Mouse (Mus musculus) limb, embryonic 12.5 days (tissue): ENCODE measurements around the gene Spic. TPM values are rescaled to one million over a fixed set of nuclear protein-coding genes. Genes with fewer than 3 reads are reported as not detected.

ENCODE experiments used
- ATAC-seq: fragments of 200-750 bp; cut with Nextera tagmentation; 2 replicates; pipeline ENCODE4 v1.8.0; 2017; ENCODE audit warnings: low read depth, moderate TSS enrichment; ENCODE audit not compliant: insufficient number of reproducible peaks, insufficient read depth, low FRiP score, low TSS enrichment
- H3K27ac ChIP-seq: fragments of 300-500 bp; sonication (generic); 2 replicates; pipeline ENCODE4 v1.5.1; 2016; ENCODE audit warnings: mild to moderate bottlenecking, moderate library complexity
- H3K27me3 ChIP-seq: fragments of 300-500 bp; sonication (generic); 2 replicates; pipeline ENCODE4 v1.6.1; 2016; ENCODE audit warnings: mild to moderate bottlenecking, moderate library complexity
- H3K36me3 ChIP-seq: fragments of 300-500 bp; sonication (generic); 2 replicates; pipeline ENCODE4 v1.6.1; 2016; ENCODE audit warnings: mild to moderate bottlenecking, moderate library complexity
- H3K4me1 ChIP-seq: fragments of 300-500 bp; sonication (generic); replicated peaks from 2 replicates; pipeline ENCODE4 v1.6.1; 2016
- H3K4me2 ChIP-seq: fragments of 300-500 bp; sonication (generic); 2 replicates; pipeline ENCODE4 v1.6.1; 2016; ENCODE audit warnings: mild to moderate bottlenecking, moderate library complexity
- H3K4me3 ChIP-seq: fragments of 300-500 bp; sonication (generic); replicated peaks from 2 replicates; pipeline ENCODE4 v1.5.1; 2016; ENCODE audit warnings: mild to moderate bottlenecking
- H3K9ac ChIP-seq: fragments of 300-500 bp; sonication (generic); replicated peaks from 2 replicates; pipeline ENCODE4 v1.6.1; 2016; ENCODE audit warnings: mild to moderate bottlenecking, moderate library complexity
- H3K9me3 ChIP-seq: fragments of 300-500 bp; sonication (generic); 2 replicates; pipeline ENCODE4 v1.6.1; 2016; ENCODE audit warnings: mild to moderate bottlenecking, moderate library complexity
- WGBS: fragments of 180-500 bp; shearing (Covaris S2); methylation state at CpG from one replicate; pipeline ENCODE4 v1.1.7; 2016; 5-methylcytosine and 5-hydroxymethylcytosine counted together
- polyA plus RNA-seq: library from polyadenylated mRNA; unstranded; fragments of >200 nt; fragmentation: Nextera tagmentation; extraction: Ambion mirVana; gene quantifications from 2 replicates; pipeline ENCODE4 v1.2.1, GENCODE M21; 2016

Spic gene
- not detected in 2 replicates for polyA plus RNA-seq

DNA sequence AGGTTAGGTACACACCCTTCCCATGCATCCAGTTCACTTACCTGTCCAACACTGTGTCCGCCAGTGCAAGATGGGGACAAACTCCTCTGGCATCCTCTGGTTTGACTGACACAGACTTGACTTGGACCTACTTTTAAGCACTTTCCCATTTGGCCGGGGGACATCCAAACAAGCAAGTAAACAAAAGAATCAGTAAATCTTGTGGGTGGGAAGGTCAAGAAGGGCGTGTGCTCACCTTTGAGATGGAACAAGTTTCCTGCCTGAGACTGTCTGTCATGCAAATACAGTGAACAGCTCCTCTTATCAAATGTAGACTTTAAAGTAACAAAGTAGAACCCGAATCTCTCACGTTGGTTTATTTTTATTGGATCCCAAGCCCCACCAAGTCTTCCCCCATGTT lies at the start of gene Spic:
Gene Spic (minus strand): TSS at position 91 of the 400 bp plus-strand sequence.
- no peaks in the 10 kb centered on the region for H3K36me3 ChIP-seq
- H3K4me1 ChIP-seq, result no peaks in the 10 kb centered on the region
- H3K27me3 ChIP-seq, result no peaks in the 10 kb centered on the region
- no peak within 1 kb of the TSS for H3K4me2 ChIP-seq
- no peak for ATAC-seq
- H3K9me3 ChIP-seq, result no peaks in the 10 kb centered on the region
- no peak within 1 kb of the TSS for H3K4me3 ChIP-seq
- H3K9ac ChIP-seq, result no peak within 1 kb of the TSS
- WGBS, result 72% methylated on average over 5 of the region's 5 CpGs
- no peak within 1 kb of the TSS for H3K27ac ChIP-seq

DNA sequence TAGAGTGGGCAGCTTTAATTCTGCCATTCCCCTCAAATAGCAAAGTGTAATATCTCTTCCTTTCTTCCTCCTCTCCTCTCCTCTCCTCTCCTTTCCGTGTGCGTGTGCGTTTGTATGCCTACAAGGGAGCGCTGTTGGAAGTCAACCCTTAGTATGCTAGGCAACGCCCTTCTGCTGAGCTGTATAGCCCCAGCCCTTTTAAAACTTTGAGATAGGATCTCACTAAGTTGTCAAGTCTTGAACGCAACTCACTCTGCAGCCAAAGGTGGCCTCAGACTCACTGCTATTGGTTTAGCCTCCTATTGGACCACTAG lies 47.5 kb upstream of the Spic start:
- Histone ChIP-seq H3K9me3 (no peaks in the 10 kb centered on the region), H3K9ac (peak overlapping the region; percentile 94), H3K36me3 (peaks cover 15% of the 10 kb centered on the region), H3K4me1 (peaks cover 15% of the 10 kb centered on the region), H3K4me2 (peak overlapping the region; percentile 86), H3K27ac (no peak overlapping the region), H3K27me3 (no peaks in the 10 kb centered on the region), H3K4me3 (peak overlapping the region; percentile 91)
- ATAC-seq, result no peak
- 14% methylated on average over 6 of the region's 6 CpGs for WGBS

GRCm38 (mm10) chr10:88731496-88732308 lies 46.9 kb upstream of the Spic start:
- Histone ChIP-seq H3K36me3 (peaks cover 10% of the 10 kb centered on the region), H3K4me2 (peak overlapping the region; percentile 86), H3K9me3 (no peaks in the 10 kb centered on the region), H3K9ac (peak overlapping the region; percentile 94), H3K27me3 (no peaks in the 10 kb centered on the region), H3K4me3 (peak overlapping the region; percentile 91), H3K4me1 (peaks cover 15% of the 10 kb centered on the region), H3K27ac (peak overlapping the region; percentile 86)
- no peak; the same call in 1 of the 2 replicates for ATAC-seq
- 3% methylated on average over 52 of the region's 61 CpGs for WGBS

- Histone ChIP-seq H3K9me3 (no peaks in the 10 kb centered on the region), H3K36me3 (peaks cover under 1% of the 10 kb centered on the region), H3K4me2 (peak within 1 kb of the TSS; percentile 86), H3K9ac (peak within 1 kb of the TSS; percentile 94), H3K4me1 (peaks cover 15% of the 10 kb centered on the region), H3K27ac (peak within 1 kb of the TSS; percentile 86), H3K4me3 (peak within 1 kb of the TSS; percentile 91), H3K27me3 (no peaks in the 10 kb centered on the region)
- peak; percentile 93 for ATAC-seq
- under 1% methylated on average over 65 of the region's 65 CpGs for WGBS
These were observed 46.0 kb upstream of the Spic start, which contains the start of gene Arl1 for GRCm38 (mm10) chr10:88730571-88731495. TSS of gene Arl1 (plus strand) at chr10:88730858.

GRCm38 (mm10) chr10:88728166-88728565 lies 43.4 kb upstream of the Spic start:
- Histone ChIP-seq H3K4me3 (no peak overlapping the region), H3K36me3 (no peaks in the 10 kb centered on the region), H3K4me2 (no peak overlapping the region), H3K4me1 (peaks cover 15% of the 10 kb centered on the region), H3K9me3 (no peaks in the 10 kb centered on the region), H3K27me3 (no peaks in the 10 kb centered on the region), H3K9ac (no peak overlapping the region), H3K27ac (no peak overlapping the region)
- WGBS, result 71% methylated on average over 8 of the region's 8 CpGs
- ATAC-seq, result no peak

GRCm38 (mm10) chr10:88727128-88727527 lies 42.3 kb upstream of the Spic start:
- no peak overlapping the region for H3K4me3 ChIP-seq
- no peaks in the 10 kb centered on the region for H3K9me3 ChIP-seq
- H3K4me2 ChIP-seq, result no peak overlapping the region
- peaks cover 7% of the 10 kb centered on the region for H3K4me1 ChIP-seq
- no peaks in the 10 kb centered on the region for H3K36me3 ChIP-seq
- no peak overlapping the region for H3K27ac ChIP-seq
- WGBS, result 45% methylated on average over 1 of the region's 1 CpGs
- no peak for ATAC-seq
- H3K27me3 ChIP-seq, result no peaks in the 10 kb centered on the region
- H3K9ac ChIP-seq, result no peak overlapping the region

DNA sequence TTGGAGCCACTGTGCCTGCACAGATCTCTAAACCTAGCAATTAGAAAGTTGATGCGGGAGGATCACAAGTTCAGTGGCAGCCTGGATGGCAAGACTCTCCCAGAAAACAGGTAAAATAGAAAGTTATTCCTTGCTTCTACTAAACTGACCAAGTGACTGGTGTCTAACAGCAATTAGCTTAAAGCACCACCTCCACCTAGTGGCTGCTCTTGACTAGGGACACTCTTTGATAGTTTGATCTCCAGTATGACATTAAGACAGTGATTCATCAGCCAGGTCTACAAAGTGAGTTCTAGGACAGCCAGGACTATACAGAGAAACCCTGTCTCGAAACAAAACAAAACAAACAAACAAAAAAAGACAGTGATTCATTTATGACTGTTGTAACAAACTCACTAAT lies 40.5 kb upstream of the Spic start:
- Histone ChIP-seq H3K27me3 (no peaks in the 10 kb centered on the region), H3K9ac (no peak overlapping the region), H3K4me1 (peaks cover 2% of the 10 kb centered on the region), H3K4me3 (no peak overlapping the region), H3K27ac (no peak overlapping the region), H3K9me3 (no peaks in the 10 kb centered on the region), H3K4me2 (no peak overlapping the region), H3K36me3 (no peaks in the 10 kb centered on the region)
- ATAC-seq, result no peak
- 51% methylated on average over 2 of the region's 2 CpGs for WGBS

- Histone ChIP-seq H3K27me3 (no peaks in the 10 kb centered on the region), H3K4me3 (no peak overlapping the region), H3K4me1 (no peaks in the 10 kb centered on the region), H3K4me2 (no peak overlapping the region), H3K27ac (no peak overlapping the region), H3K9ac (no peak overlapping the region), H3K36me3 (no peaks in the 10 kb centered on the region), H3K9me3 (no peaks in the 10 kb centered on the region)
- ATAC-seq, result no peak
- WGBS, result 86% methylated on average over 1 of the region's 1 CpGs
These were observed 34.8 kb upstream of the Spic start for GRCm38 (mm10) chr10:88719618-88720017.

GRCm38 (mm10) chr10:88717756-88718025 lies 32.9 kb upstream of the Spic start:
- Histone ChIP-seq H3K4me3 (no peak overlapping the region), H3K36me3 (no peaks in the 10 kb centered on the region), H3K4me2 (no peak overlapping the region), H3K9ac (no peak overlapping the region), H3K27me3 (no peaks in the 10 kb centered on the region), H3K27ac (no peak overlapping the region), H3K9me3 (no peaks in the 10 kb centered on the region), H3K4me1 (no peaks in the 10 kb centered on the region)
- ATAC-seq, result no peak
- 49% methylated on average over 2 of the region's 2 CpGs for WGBS

GRCm38 (mm10) chr10:88716986-88717755 lies 32.4 kb upstream of the Spic start:
- Histone ChIP-seq H3K4me3 (no peak overlapping the region), H3K27me3 (no peaks in the 10 kb centered on the region), H3K4me1 (no peaks in the 10 kb centered on the region), H3K4me2 (no peak overlapping the region), H3K27ac (no peak overlapping the region), H3K36me3 (no peaks in the 10 kb centered on the region), H3K9me3 (no peaks in the 10 kb centered on the region), H3K9ac (no peak overlapping the region)
- ATAC-seq, result no peak
- 47% methylated on average over 13 of the region's 13 CpGs for WGBS

DNA sequence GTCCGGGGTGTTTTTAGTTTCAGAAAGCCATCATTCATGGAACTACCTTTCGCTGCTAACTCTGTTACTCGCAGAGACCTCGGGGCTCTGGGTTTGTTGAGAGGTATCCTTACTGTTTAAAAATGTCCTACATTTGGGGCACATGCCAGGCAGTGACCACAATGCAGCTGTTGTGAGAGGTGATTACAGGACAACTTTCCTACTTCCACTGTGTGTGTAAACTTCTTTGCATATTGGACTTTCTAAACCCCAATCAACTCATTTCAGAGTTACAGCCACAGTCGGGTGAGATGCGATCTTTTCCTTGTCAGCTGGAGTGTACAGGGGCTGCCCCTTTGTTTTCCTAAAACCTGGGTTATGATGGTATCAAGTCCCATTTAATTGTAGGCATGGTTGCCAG lies 30.8 kb upstream of the Spic start:
- H3K27ac ChIP-seq, result no peak overlapping the region
- no peaks in the 10 kb centered on the region for H3K27me3 ChIP-seq
- no peak overlapping the region for H3K4me2 ChIP-seq
- H3K4me1 ChIP-seq, result no peaks in the 10 kb centered on the region
- no peak overlapping the region for H3K4me3 ChIP-seq
- no peaks in the 10 kb centered on the region for H3K36me3 ChIP-seq
- H3K9me3 ChIP-seq, result no peaks in the 10 kb centered on the region
- no peak for ATAC-seq
- H3K9ac ChIP-seq, result no peak overlapping the region
- WGBS, result 83% methylated on average over 6 of the region's 6 CpGs
